Mouse (Mus musculus) bone marrow, adult 2 months (tissue): ENCODE data around the gene Rab42.

Source experiments
- CTCF ChIP-seq: fragments of 200-500 bp; IDR thresholded peaks from 2 replicates; pipeline ENCODE4 v1.5.1; 2011; ENCODE audit warnings: low read length, control low read depth; ENCODE audit not compliant: control insufficient read depth, insufficient read depth
- POLR2A ChIP-seq: fragments of 200-500 bp; IDR thresholded peaks from 2 replicates; pipeline ENCODE4 v1.6.1; 2011; ENCODE audit warnings: low read depth, mild to moderate bottlenecking, control low read depth, low read length, borderline replicate concordance; ENCODE audit not compliant: control insufficient read depth

GRCm38 (mm10) chr4:132273166-132273565 is 30.0 kb downstream of the Rab42 start:
- TF ChIP-seq POLR2A (no peak), CTCF (no peak)
